Mouse (Mus musculus) G1E (cell line): Measurements from ENCODE around the gene Hdac10.

ENCODE experiments used
- CTCF ChIP-seq: IDR thresholded peaks from 2 replicates; pipeline ENCODE4 v1.5.1; 2012; ENCODE audit warnings: low read depth, low read length, inconsistent platforms, mixed read lengths
- GATA1 ChIP-seq: IDR thresholded peaks from 2 replicates; pipeline ENCODE4 v1.6.1; 2012; ENCODE audit warnings: borderline replicate concordance, low read length, inconsistent platforms, mixed read lengths
- GATA2 ChIP-seq: IDR thresholded peaks from 2 replicates; pipeline ENCODE4 v1.6.1; 2012; ENCODE audit warnings: low read depth, low read length, inconsistent platforms, borderline replicate concordance
- POLR2AphosphoS5 ChIP-seq: IDR thresholded peaks from 2 replicates; pipeline ENCODE4 v1.6.1; 2012; ENCODE audit warnings: low read depth, low read length, inconsistent platforms; ENCODE audit not compliant: insufficient replicate concordance
- TAL1 ChIP-seq: conservative IDR thresholded peaks from 2 replicates; pipeline ENCODE4 v1.6.1; 2012; ENCODE audit warnings: low read depth, low read length, inconsistent platforms, mixed read lengths

GRCm38 (mm10) chr15:89141905-89142304 lies 13.4 kb upstream of the Hdac10 start:
- TF ChIP-seq POLR2AphosphoS5 (no peak), CTCF (no peak), TAL1 (no peak), GATA1 (no peak), GATA2 (no peak)
